Mouse (Mus musculus) CH12.LX (cell line): ENCODE results near the gene Ror1.

Experiments used
- CTCF ChIP-seq, 2 experiments: IDR thresholded peaks in 1 of 2; conservative IDR thresholded peaks in 1 of 2; 2 replicates each; pipeline ENCODE4 v1.5.1; 2011 to 2012; ENCODE audit warnings: low read depth in 2 of 2, low read length in 2 of 2, improper control_type of control experiment in 1 of 2, inconsistent platforms in 1 of 2, mild to moderate bottlenecking in 1 of 2, moderate library complexity in 1 of 2
- EP300 ChIP-seq: IDR thresholded peaks from 2 replicates; pipeline ENCODE4 v1.6.1; 2011; ENCODE audit warnings: low read length, improper control_type of control experiment
- IRF4 ChIP-seq: IDR thresholded peaks from 2 replicates; pipeline ENCODE4 v1.6.1; 2014; ENCODE audit warnings: low read depth, mild to moderate bottlenecking, inconsistent platforms, low read length, improper control_type of control experiment
- MAFK ChIP-seq: IDR thresholded peaks from 2 replicates; pipeline ENCODE4 v1.6.1; 2011; ENCODE audit warnings: low read length, improper control_type of control experiment; ENCODE audit not compliant: insufficient replicate concordance
- MAZ ChIP-seq: IDR thresholded peaks from 2 replicates; pipeline ENCODE4 v1.6.1; 2012; ENCODE audit warnings: low read depth, mild to moderate bottlenecking, inconsistent platforms, low read length, improper control_type of control experiment, moderate library complexity
- POLR2A ChIP-seq: IDR thresholded peaks from 2 replicates; pipeline ENCODE4 v1.6.1; 2011; ENCODE audit warnings: low read depth, mild to moderate bottlenecking, improper control_type of control experiment, low read length
- UBTF ChIP-seq: IDR thresholded peaks from 2 replicates; pipeline ENCODE4 v1.6.1; 2012; ENCODE audit warnings: low read depth, mild to moderate bottlenecking, inconsistent platforms, low read length, improper control_type of control experiment, moderate library complexity
- USF2 ChIP-seq: conservative IDR thresholded peaks from 2 replicates; pipeline ENCODE4 v1.6.1; 2011; ENCODE audit warnings: low read depth, low read length, improper control_type of control experiment
- ZMIZ1 ChIP-seq: IDR thresholded peaks from 2 replicates; pipeline ENCODE4 v1.6.1; 2012; ENCODE audit warnings: low read depth, mild to moderate bottlenecking, inconsistent platforms, low read length, improper control_type of control experiment

- no peak for TF ChIP-seq POLR2A
- no peak for TF ChIP-seq CTCF (conservative IDR thresholded peaks at IDR 0.05 in 1 of 2, IDR thresholded peaks at IDR 0.05 in 1 of 2; ENCODE audit: low read depth in 2 of 2, low read length in 2 of 2)
- TF ChIP-seq MAFK, result no peak
- TF ChIP-seq USF2, result no peak
- no peak for TF ChIP-seq ZMIZ1
- TF ChIP-seq EP300, result no peak
- TF ChIP-seq MAZ, result no peak
- no peak for TF ChIP-seq IRF4
- TF ChIP-seq UBTF, result no peak
Measured at GRCm38 (mm10) chr4:100219026-100219425, 123.4 kb downstream of the Ror1 start.
